Mouse (Mus musculus): ENCODE data around the gene Prkch. TPM values are rescaled to one million over a fixed set of nuclear protein-coding genes. Genes with fewer than 3 reads are reported as not detected.
A peak's percentile ranks its signal among the peaks of the same experiment; 100 is the strongest.

The Prkch gene
- polyA plus RNA-seq, 1 experiment from 2014 or later, result 14.3 TPM

GRCm38 (mm10) chr12:73585241-73585801, 725 bp downstream of the Prkch start:
- Histone ChIP-seq H3K4me2 (replicated peaks) (peak overlapping the region; percentile 95), H3K36me3 (no peaks in the 10 kb centered on the region), H3K4me3 (peak overlapping the region; percentile 63), H3K9me3 (no peaks in the 10 kb centered on the region), H3K27ac (0 out of 2 replicates have a peak overlapping the region, but pooled peaks have one; percentile 6), H3K9ac (peak overlapping the region; percentile 62), H3K27me3 (replicated peaks) (peaks cover 42% of the 10 kb centered on the region), H3K4me1 (peaks cover 18% of the 10 kb centered on the region)
- WGBS, result 1% methylated on average over 33 of the region's 33 CpGs
- ATAC-seq (ENCODE audit: low FRiP score, low read depth), result peak; percentile 38

GRCm38 (mm10) chr12:73585850-73586249, 1.3 kb downstream of the Prkch start:
- H3K4me2 ChIP-seq (replicated peaks), result peak overlapping the region; percentile 95
- H3K27me3 ChIP-seq (replicated peaks), result peaks cover 38% of the 10 kb centered on the region
- no peak for ATAC-seq (ENCODE audit: low FRiP score, low read depth)
- peaks cover 18% of the 10 kb centered on the region for H3K4me1 ChIP-seq
- 0 out of 2 replicates have a peak overlapping the region, but pooled peaks have one; percentile 62 for H3K9ac ChIP-seq
- H3K27ac ChIP-seq, result no peak overlapping the region
- H3K36me3 ChIP-seq, result no peaks in the 10 kb centered on the region
- 4% methylated on average over 7 of the region's 7 CpGs for WGBS
- H3K4me3 ChIP-seq, result peak overlapping the region; percentile 63
- H3K9me3 ChIP-seq, result no peaks in the 10 kb centered on the region

- Histone ChIP-seq H3K27ac (no peak overlapping the region), H3K27me3 (replicated peaks) (peaks cover 38% of the 10 kb centered on the region), H3K9me3 (no peaks in the 10 kb centered on the region), H3K9ac (no peak overlapping the region), H3K4me2 (replicated peaks) (0 out of 2 replicates have a peak overlapping the region, but pooled peaks have one; percentile 4), H3K4me1 (peaks cover 18% of the 10 kb centered on the region), H3K4me3 (no peak overlapping the region), H3K36me3 (no peaks in the 10 kb centered on the region)
- 62% methylated on average over 3 of the region's 3 CpGs for WGBS
- ATAC-seq (ENCODE audit: low FRiP score, low read depth), result no peak
These were observed 2.7 kb downstream of the Prkch start for GRCm38 (mm10) chr12:73587262-73587661.

- Histone ChIP-seq H3K4me2 (replicated peaks) (no peak overlapping the region), H3K27me3 (replicated peaks) (peaks cover 13% of the 10 kb centered on the region), H3K4me3 (no peak overlapping the region), H3K9ac (no peak overlapping the region), H3K9me3 (no peaks in the 10 kb centered on the region), H3K4me1 (peaks cover 4% of the 10 kb centered on the region; the same call in 1 of the 2 replicates), H3K36me3 (no peaks in the 10 kb centered on the region), H3K27ac (no peak overlapping the region)
- WGBS, result 76% methylated on average over 15 of the region's 15 CpGs
- no peak for ATAC-seq (ENCODE audit: low FRiP score, low read depth)
These were observed 6.2 kb downstream of the Prkch start for GRCm38 (mm10) chr12:73590627-73591276.

- H3K27ac ChIP-seq, result no peak overlapping the region
- WGBS, result 68% methylated on average over 11 of the region's 11 CpGs
- H3K9ac ChIP-seq, result no peak overlapping the region
- ATAC-seq (ENCODE audit: low FRiP score, low read depth), result no peak
- H3K27me3 ChIP-seq (replicated peaks), result peaks cover 7% of the 10 kb centered on the region
- no peaks in the 10 kb centered on the region for H3K36me3 ChIP-seq
- H3K9me3 ChIP-seq, result no peaks in the 10 kb centered on the region
- no peaks in the 10 kb centered on the region for H3K4me1 ChIP-seq
- no peak overlapping the region for H3K4me2 ChIP-seq (replicated peaks)
- H3K4me3 ChIP-seq, result no peak overlapping the region
These were observed 7.0 kb downstream of the Prkch start for GRCm38 (mm10) chr12:73591625-73592024.

- Histone ChIP-seq H3K9me3 (no peaks in the 10 kb centered on the region), H3K27me3 (replicated peaks) (no peaks in the 10 kb centered on the region), H3K4me3 (no peak overlapping the region), H3K27ac (no peak overlapping the region), H3K4me1 (no peaks in the 10 kb centered on the region), H3K4me2 (replicated peaks) (no peak overlapping the region), H3K36me3 (no peaks in the 10 kb centered on the region), H3K9ac (no peak overlapping the region)
- WGBS, result 87% methylated on average over 12 of the region's 12 CpGs
- no peak for ATAC-seq (ENCODE audit: low FRiP score, low read depth)
These were observed 8.6 kb downstream of the Prkch start for GRCm38 (mm10) chr12:73593021-73593798.

GRCm38 (mm10) chr12:73594177-73594745, 9.7 kb downstream of the Prkch start:
- WGBS, result 90% methylated on average over 9 of the region's 9 CpGs
- H3K9me3 ChIP-seq, result no peaks in the 10 kb centered on the region
- ATAC-seq (ENCODE audit: low FRiP score, low read depth), result no peak

GRCm38 (mm10) chr12:73595226-73595625, 10.6 kb downstream of the Prkch start:
- Histone ChIP-seq H3K4me2 (replicated peaks) (no peak overlapping the region), H3K36me3 (no peaks in the 10 kb centered on the region), H3K4me1 (no peaks in the 10 kb centered on the region), H3K9me3 (no peaks in the 10 kb centered on the region), H3K27ac (no peak overlapping the region), H3K9ac (no peak overlapping the region), H3K4me3 (no peak overlapping the region), H3K27me3 (replicated peaks) (no peaks in the 10 kb centered on the region)
- no peak for ATAC-seq (ENCODE audit: low FRiP score, low read depth)
- WGBS, result 67% methylated on average over 8 of the region's 8 CpGs

More at GRCm38 (mm10) chr12:73594177-73594745, 9.7 kb downstream of the Prkch start:
- Histone ChIP-seq H3K9ac (no peak overlapping the region), H3K27ac (no peak overlapping the region), H3K36me3 (no peaks in the 10 kb centered on the region), H3K4me2 (replicated peaks) (no peak overlapping the region), H3K27me3 (replicated peaks) (no peaks in the 10 kb centered on the region), H3K4me3 (no peak overlapping the region), H3K4me1 (no peaks in the 10 kb centered on the region)

GRCm38 (mm10) chr12:73598241-73598640, 13.6 kb downstream of the Prkch start:
- H3K9me3 ChIP-seq, result no peaks in the 10 kb centered on the region
- WGBS, result 70% methylated on average over 6 of the region's 6 CpGs
- no peak overlapping the region for H3K27ac ChIP-seq
- H3K9ac ChIP-seq, result no peak overlapping the region
- H3K27me3 ChIP-seq (replicated peaks), result no peaks in the 10 kb centered on the region
- no peak overlapping the region for H3K4me3 ChIP-seq
- H3K36me3 ChIP-seq, result no peaks in the 10 kb centered on the region
- H3K4me1 ChIP-seq, result no peaks in the 10 kb centered on the region
- no peak for ATAC-seq (ENCODE audit: low FRiP score, low read depth)
- no peak overlapping the region for H3K4me2 ChIP-seq (replicated peaks)

- ATAC-seq (ENCODE audit: low FRiP score, low read depth), result no peak
- Histone ChIP-seq H3K36me3 (no peaks in the 10 kb centered on the region), H3K4me1 (no peaks in the 10 kb centered on the region), H3K9ac (no peak overlapping the region), H3K4me3 (no peak overlapping the region), H3K27me3 (replicated peaks) (no peaks in the 10 kb centered on the region), H3K4me2 (replicated peaks) (no peak overlapping the region), H3K27ac (no peak overlapping the region), H3K9me3 (no peaks in the 10 kb centered on the region)
- 63% methylated on average over 4 of the region's 4 CpGs for WGBS
These were observed 15.9 kb downstream of the Prkch start for GRCm38 (mm10) chr12:73600457-73600856.

GRCm38 (mm10) chr12:73602974-73603373, 18.4 kb downstream of the Prkch start:
- WGBS, result 89% methylated on average over 7 of the region's 7 CpGs

GRCm38 (mm10) chr12:73603653-73604052, 19.1 kb downstream of the Prkch start:
- ATAC-seq (ENCODE audit: low FRiP score, low read depth), result no peak
- Histone ChIP-seq H3K27ac (no peak overlapping the region), H3K9ac (no peak overlapping the region), H3K9me3 (no peaks in the 10 kb centered on the region), H3K27me3 (replicated peaks) (no peaks in the 10 kb centered on the region), H3K4me1 (peaks cover 18% of the 10 kb centered on the region), H3K36me3 (no peaks in the 10 kb centered on the region), H3K4me3 (no peak overlapping the region), H3K4me2 (replicated peaks) (no peak overlapping the region)
- 92% methylated on average over 6 of the region's 6 CpGs for WGBS

More at GRCm38 (mm10) chr12:73602974-73603373, 18.4 kb downstream of the Prkch start:
- Histone ChIP-seq H3K4me2 (replicated peaks) (no peak overlapping the region), H3K27ac (no peak overlapping the region), H3K36me3 (no peaks in the 10 kb centered on the region), H3K4me3 (no peak overlapping the region), H3K4me1 (peaks cover 12% of the 10 kb centered on the region), H3K9ac (no peak overlapping the region), H3K27me3 (replicated peaks) (no peaks in the 10 kb centered on the region), H3K9me3 (no peaks in the 10 kb centered on the region)
- ATAC-seq (ENCODE audit: low FRiP score, low read depth), result no peak
